Mouse (Mus musculus): Measurements from ENCODE around the gene Tsks. TPM values are rescaled to one million over a fixed set of nuclear protein-coding genes. Genes with fewer than 3 reads are reported as not detected.

The Tsks gene
- not detected in 2 replicates for polyA plus RNA-seq (2015; fragmentation: Nextera tagmentation; extraction: Ambion mirVana)

DNA sequence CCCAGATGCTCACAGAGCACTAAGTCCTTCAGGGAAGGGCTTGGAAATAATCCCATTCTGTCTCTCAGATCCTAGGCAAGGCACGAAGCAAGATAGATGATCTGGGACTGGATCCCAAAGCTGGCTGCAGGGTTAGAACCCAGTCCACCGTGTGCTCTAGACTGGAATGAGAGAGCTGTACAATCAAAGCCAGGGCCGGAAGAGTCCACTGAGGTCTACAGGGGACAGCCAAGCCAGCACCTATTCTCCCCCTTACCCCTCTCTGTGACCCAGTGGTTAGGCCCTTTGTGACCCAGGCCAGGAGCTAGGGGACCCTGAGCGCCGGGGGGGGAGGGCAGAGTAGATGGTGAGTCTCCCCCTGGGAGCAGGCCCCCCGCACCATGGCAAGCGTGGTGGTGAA, at the start of gene Tsks:
TSS of gene Tsks (plus strand) at position 301 of the 400 bp plus-strand sequence.
- 78% methylated on average over 7 of the region's 7 CpGs for WGBS
- Histone ChIP-seq H3K4me3 (no peak within 1 kb of the TSS), H3K27me3 (no peaks in the 10 kb centered on the region), H3K4me2 (replicated peaks) (no peak within 1 kb of the TSS), H3K27ac (replicated peaks) (no peak within 1 kb of the TSS), H3K36me3 (no peaks in the 10 kb centered on the region), H3K9me3 (no peaks in the 10 kb centered on the region), H3K9ac (replicated peaks) (no peak within 1 kb of the TSS), H3K4me1 (no peaks in the 10 kb centered on the region)
- ATAC-seq (replicated peaks): no peak

DNA sequence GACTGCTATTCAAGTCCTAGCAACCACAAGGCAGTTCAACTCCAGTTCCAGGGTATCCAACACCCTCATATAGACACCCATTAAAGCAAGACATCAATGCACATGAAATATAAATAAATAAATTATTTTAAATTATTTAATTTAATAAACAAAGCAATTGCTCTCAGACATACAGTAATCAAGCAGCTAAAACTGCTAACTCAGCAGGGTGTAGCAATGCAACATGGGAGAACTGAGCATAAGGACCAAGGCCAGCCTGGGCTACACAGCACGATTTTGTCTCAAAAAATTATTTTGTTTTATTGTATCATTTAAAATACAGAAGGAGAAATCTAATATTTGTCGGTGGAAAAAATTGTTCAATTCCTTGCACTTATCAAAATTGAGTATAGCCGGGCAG, 48.8 kb upstream of the Tsks start:
- no peak overlapping the region for H3K9ac ChIP-seq (replicated peaks)
- no peaks in the 10 kb centered on the region for H3K27me3 ChIP-seq
- no peak overlapping the region for H3K4me2 ChIP-seq (replicated peaks)
- ATAC-seq (replicated peaks): no peak
- 86% methylated on average over 3 of the region's 3 CpGs for WGBS
- H3K4me3 ChIP-seq: no peak overlapping the region
- H3K27ac ChIP-seq (replicated peaks): peak overlapping the region; percentile 99
- H3K36me3 ChIP-seq: peaks cover 6% of the 10 kb centered on the region; the same call in 1 of the 2 replicates
- peaks cover 76% of the 10 kb centered on the region for H3K4me1 ChIP-seq
- no peaks in the 10 kb centered on the region for H3K9me3 ChIP-seq

DNA sequence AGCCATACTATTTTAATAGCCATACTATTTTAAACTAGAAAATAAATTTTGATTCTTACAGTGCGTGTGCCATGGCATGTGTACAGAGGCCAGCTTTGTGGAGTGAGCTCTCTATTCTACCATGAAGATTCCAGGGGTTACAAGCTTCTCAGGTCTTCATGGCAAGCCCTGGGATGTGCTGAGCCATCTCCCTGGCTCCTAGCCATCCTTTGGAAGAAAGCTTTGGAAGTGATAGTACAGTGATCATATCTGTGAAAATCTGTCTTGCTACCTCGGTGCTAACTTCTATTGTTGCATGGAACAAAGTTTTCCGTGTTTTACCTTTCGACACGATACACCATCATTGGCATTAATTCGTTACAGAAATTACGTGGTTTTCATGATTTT, 47.8 kb upstream of the Tsks start:
- H3K4me1 ChIP-seq: peaks cover 68% of the 10 kb centered on the region
- WGBS: 15% methylated on average over 7 of the region's 7 CpGs
- H3K36me3 ChIP-seq: peaks cover 9% of the 10 kb centered on the region; the same call in 1 of the 2 replicates
- H3K4me3 ChIP-seq: peak overlapping the region; percentile 77
- ATAC-seq (replicated peaks): peak; percentile 14; the same call in 1 of the 2 replicates
- no peaks in the 10 kb centered on the region for H3K27me3 ChIP-seq
- H3K9ac ChIP-seq (replicated peaks): peak overlapping the region; percentile 19; the same call in 1 of the 2 replicates
- H3K9me3 ChIP-seq: no peaks in the 10 kb centered on the region
- peak overlapping the region; percentile 73 for H3K4me2 ChIP-seq (replicated peaks)
- peak overlapping the region; percentile 99 for H3K27ac ChIP-seq (replicated peaks)

DNA sequence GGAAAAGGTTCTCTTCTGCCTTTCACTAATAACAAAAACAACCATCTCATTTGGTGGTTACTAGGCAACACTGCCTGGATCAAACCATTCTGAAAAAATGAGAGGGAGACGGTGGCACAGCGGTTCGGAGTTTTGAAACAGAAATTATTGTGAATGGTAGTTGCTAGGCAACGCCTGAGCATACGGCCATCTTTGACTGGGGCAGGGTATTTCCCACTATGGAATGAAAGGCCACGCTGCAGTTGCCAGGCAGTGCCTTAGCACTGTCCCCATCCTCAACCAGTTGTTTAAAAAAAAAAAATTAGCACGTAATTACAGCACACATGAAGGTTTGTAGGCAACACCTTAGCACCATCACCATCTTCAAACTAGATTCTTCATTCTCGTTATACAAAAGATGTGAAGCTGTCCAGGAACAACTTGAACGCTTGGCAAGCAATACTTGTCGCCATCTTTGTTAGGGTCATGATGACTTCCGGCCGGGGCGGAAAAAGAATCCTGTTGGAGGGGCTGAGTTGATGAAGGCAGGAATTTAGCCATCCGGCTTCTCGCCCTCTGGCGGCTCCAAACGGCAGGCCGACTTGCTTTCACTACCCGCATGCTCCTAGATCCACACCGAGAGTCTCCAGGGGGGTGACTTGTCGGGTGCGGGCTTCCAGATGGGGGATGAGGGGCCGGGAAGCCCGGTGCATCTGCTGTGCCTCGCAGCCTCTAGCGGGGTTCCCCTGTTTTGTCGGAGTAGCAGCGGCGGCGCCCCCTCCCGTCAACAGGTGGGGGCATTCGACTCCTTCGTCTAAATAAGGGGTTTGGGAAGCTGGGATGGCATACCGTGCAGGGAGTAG, 47.2 kb upstream of the Tsks start, which contains the start of gene Fuz:
TSS of gene Fuz (plus strand) at position 487 of the 842 bp plus-strand sequence.
- peak; percentile 77 for ATAC-seq (replicated peaks)
- under 1% methylated on average over 34 of the region's 34 CpGs for WGBS
- H3K27ac ChIP-seq (replicated peaks): peak within 1 kb of the TSS; percentile 99
- H3K4me3 ChIP-seq: peak within 1 kb of the TSS; percentile 77
- no peaks in the 10 kb centered on the region for H3K9me3 ChIP-seq
- peak within 1 kb of the TSS; percentile 73 for H3K4me2 ChIP-seq (replicated peaks)
- peak within 1 kb of the TSS; percentile 72 for H3K9ac ChIP-seq (replicated peaks)
- H3K27me3 ChIP-seq: no peaks in the 10 kb centered on the region
- peaks cover 14% of the 10 kb centered on the region; the same call in 1 of the 2 replicates for H3K36me3 ChIP-seq
- peaks cover 62% of the 10 kb centered on the region for H3K4me1 ChIP-seq

DNA sequence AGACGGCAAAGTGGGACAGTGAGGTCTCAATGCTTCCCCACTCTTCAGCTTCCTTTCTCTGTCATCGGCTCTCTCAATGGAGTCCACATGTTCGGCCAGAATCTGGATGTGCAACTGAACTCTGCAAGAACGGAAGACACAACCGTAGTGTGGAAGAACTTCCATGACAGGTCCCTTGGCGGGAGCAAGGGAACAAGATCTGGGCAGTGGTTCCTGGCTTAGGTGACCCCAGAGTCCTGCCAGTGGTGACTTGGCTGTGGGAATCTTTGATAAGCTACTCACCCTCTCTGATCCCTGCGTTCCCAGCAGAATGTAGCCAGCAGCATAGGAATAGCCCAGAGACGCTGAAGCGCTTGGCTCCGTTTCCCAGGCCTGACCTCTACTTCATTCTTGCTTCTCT, 46.5 kb upstream of the Tsks start:
- WGBS: 23% methylated on average over 10 of the region's 10 CpGs
- Histone ChIP-seq H3K27me3 (no peaks in the 10 kb centered on the region), H3K4me1 (peaks cover 62% of the 10 kb centered on the region), H3K27ac (replicated peaks) (peak overlapping the region; percentile 99), H3K4me3 (peak overlapping the region; percentile 77), H3K36me3 (peaks cover 16% of the 10 kb centered on the region; the same call in 1 of the 2 replicates), H3K4me2 (replicated peaks) (peak overlapping the region; percentile 73), H3K9ac (replicated peaks) (peak overlapping the region; percentile 72), H3K9me3 (no peaks in the 10 kb centered on the region)
- ATAC-seq (replicated peaks): no peak

DNA sequence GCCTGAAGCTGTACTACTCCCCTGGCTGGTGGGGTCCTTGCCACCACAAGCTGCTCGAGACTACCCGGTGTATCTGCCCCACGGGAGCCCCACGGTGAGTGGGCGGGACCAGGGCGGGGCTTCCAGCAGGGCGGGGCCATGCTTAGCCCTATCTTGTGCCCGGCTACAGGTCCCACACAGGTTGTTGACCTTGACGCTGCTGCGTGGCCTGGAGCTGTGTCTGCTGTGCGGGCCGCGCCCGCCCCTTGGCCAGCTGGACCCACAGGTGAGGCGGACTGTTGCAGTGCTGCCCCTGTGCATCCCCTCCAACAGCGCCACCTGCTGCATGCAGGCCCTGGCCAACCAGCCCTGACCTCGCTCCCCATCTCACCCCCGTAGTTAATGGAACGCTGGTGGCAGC, 44.4 kb upstream of the Tsks start:
- Histone ChIP-seq H3K4me2 (replicated peaks) (no peak overlapping the region), H3K4me3 (no peak overlapping the region), H3K27me3 (no peaks in the 10 kb centered on the region), H3K9ac (replicated peaks) (no peak overlapping the region), H3K36me3 (peaks cover 28% of the 10 kb centered on the region), H3K4me1 (peaks cover 56% of the 10 kb centered on the region), H3K27ac (replicated peaks) (no peak overlapping the region), H3K9me3 (no peaks in the 10 kb centered on the region)
- WGBS: 37% methylated on average over 19 of the region's 19 CpGs
- ATAC-seq (replicated peaks): no peak

DNA sequence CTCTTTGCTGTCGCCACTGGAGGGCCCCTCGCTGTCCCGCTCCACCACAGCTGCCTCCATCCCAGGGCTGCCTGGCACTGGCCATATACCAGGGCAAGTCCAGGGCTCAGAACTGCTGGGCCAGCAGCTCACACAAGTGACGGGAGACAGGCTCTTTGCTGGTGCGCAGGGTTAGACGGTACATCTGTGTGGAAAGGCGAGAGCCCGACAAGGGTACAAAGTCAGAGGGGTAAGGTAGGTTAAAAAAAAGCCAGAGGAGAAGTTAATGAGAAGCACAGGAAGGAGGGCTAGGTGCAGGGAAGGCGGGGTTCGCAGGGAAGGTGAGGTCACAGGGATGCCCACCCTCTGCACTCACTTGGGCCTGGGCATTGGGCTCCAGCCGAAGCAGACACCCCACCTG, 42.4 kb upstream of the Tsks start:
- no peak overlapping the region for H3K9ac ChIP-seq (replicated peaks)
- 84% methylated on average over 11 of the region's 11 CpGs for WGBS
- no peak overlapping the region for H3K4me3 ChIP-seq
- no peaks in the 10 kb centered on the region for H3K27me3 ChIP-seq
- H3K4me2 ChIP-seq (replicated peaks): no peak overlapping the region
- peaks cover 48% of the 10 kb centered on the region for H3K36me3 ChIP-seq
- H3K4me1 ChIP-seq: peaks cover 39% of the 10 kb centered on the region
- H3K27ac ChIP-seq (replicated peaks): 0 out of 2 replicates have a peak overlapping the region, but pooled peaks have one; percentile 37
- no peaks in the 10 kb centered on the region for H3K9me3 ChIP-seq
- no peak for ATAC-seq (replicated peaks)

DNA sequence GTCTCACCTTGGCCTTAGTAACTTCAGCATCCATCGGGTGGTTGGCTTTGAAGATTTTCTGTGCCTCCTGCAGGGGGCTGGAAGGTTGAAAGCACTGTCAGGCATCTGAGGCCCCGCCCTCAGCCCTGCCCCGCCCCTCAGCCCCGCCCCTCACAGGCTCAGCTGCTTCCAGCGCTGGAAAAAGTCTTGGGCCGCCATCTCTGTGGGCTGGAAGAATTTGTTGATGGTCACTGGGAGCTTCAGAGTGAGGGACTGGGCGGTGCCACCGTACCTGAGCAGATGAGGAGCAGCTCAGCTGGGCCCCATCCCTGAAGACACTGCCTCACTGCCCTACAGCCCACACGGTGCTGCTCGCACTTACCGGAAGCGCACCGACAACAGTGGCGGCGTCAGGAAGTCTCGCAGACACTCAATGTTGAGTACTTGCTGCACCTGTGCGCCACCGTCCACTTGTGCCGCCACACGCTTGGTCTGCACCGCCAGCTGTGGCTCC, 41.7 kb upstream of the Tsks start:
- Histone ChIP-seq H3K36me3 (peaks cover 55% of the 10 kb centered on the region), H3K27ac (replicated peaks) (peak overlapping the region; percentile 37)

DNA sequence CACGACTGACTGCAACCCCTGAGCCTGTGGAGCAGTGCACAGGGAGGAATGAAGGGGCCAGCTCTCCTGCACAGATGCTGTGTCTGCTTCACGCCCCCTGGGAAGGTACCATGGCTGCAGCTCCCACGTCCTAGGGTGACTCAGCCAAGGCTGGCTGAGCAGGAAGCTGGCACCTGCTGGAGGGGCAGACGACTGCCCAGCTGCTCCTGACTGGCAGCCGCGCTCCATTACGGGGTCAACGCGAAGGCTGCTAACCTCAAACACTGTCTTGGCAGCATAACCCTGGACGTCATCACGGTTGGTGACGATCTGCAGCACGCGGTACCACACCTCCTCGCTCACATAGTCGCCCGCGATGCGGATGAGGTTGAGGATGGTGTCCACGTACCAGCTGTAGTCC, 37.6 kb upstream of the Tsks start:
- H3K4me3 ChIP-seq: no peak overlapping the region
- H3K9me3 ChIP-seq: no peaks in the 10 kb centered on the region
- ATAC-seq (replicated peaks): no peak
- WGBS: 94% methylated on average over 20 of the region's 20 CpGs
- no peak overlapping the region for H3K27ac ChIP-seq (replicated peaks)
- no peaks in the 10 kb centered on the region for H3K27me3 ChIP-seq
- H3K36me3 ChIP-seq: peaks cover 84% of the 10 kb centered on the region
- no peak overlapping the region for H3K9ac ChIP-seq (replicated peaks)
- peaks cover 11% of the 10 kb centered on the region for H3K4me1 ChIP-seq
- H3K4me2 ChIP-seq (replicated peaks): no peak overlapping the region

More for the DNA sequence above, 41.7 kb upstream of the Tsks start:
- H3K9me3 ChIP-seq: no peaks in the 10 kb centered on the region
- peak; percentile 24; the same call in 1 of the 2 replicates for ATAC-seq (replicated peaks)
- peak overlapping the region; percentile 36 for H3K4me2 ChIP-seq (replicated peaks)
- 12% methylated on average over 21 of the region's 21 CpGs for WGBS
- H3K27me3 ChIP-seq: no peaks in the 10 kb centered on the region
- H3K9ac ChIP-seq (replicated peaks): no peak overlapping the region
- H3K4me1 ChIP-seq: peaks cover 36% of the 10 kb centered on the region
- H3K4me3 ChIP-seq: 0 out of 2 replicates have a peak overlapping the region, but pooled peaks have one; percentile 19

DNA sequence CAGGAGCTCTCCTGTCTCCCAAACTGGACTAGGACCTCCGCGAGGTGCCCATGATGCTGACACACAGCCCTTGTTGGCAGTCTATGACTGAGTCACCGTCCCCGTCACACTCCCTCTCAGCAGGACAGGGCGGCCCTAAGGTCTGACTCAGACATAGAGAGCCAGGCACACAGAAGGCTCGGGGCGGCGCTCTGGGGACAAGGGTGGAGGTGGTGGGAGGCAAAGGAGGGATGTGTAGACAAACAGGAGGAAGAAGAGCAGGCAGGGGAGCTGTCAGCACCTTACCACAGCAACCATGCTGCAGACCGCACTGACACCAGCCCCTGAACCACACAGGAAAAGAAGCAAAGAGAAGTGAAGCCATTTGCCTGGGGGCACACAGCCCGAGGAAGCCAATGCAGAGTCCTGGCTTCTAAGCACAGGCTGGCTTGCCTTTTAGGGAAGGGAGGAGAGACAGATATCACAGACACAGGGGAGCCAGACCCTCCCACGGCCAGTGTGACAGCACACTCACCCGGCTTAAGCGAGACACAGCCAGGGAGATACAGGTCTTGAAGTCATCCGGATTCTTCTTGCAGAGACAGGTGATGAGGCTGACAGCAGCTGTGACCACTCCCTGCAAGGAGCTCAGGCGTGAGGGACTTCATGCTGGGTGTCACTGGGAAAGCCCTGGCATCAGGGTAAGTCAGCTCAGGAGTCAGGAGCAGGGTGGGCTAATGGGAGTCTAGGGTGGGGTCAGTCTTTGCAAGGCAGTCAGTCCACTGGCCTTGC, 34.1 kb upstream of the Tsks start:
- Histone ChIP-seq H3K9ac (replicated peaks) (no peak overlapping the region), H3K36me3 (peaks cover 87% of the 10 kb centered on the region)
- WGBS: 93% methylated on average over 15 of the region's 15 CpGs

DNA sequence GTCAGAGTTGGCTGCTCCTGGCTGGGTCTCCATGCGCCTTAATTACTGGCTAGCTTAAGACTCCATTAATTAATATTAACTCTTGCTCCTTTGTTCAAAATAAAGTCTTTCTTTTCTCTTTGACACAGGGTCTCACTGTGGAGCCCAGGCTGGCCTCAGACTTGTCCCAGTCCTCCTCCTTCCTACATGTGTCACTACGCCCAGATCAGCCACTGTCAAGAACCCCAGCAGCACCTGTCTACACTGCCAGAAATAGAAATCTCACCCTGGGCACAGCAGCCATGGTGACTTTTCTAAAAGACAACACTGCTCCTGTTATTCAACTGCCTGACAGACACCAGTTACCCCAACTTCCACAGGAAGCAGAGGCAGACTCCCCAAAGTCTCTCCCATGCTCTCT, 28.6 kb upstream of the Tsks start:
- H3K9me3 ChIP-seq: no peaks in the 10 kb centered on the region
- H3K4me2 ChIP-seq (replicated peaks): no peak overlapping the region
- H3K9ac ChIP-seq (replicated peaks): no peak overlapping the region
- ATAC-seq (replicated peaks): no peak
- H3K4me1 ChIP-seq: no peaks in the 10 kb centered on the region
- 73% methylated on average over 2 of the region's 2 CpGs for WGBS
- H3K27ac ChIP-seq (replicated peaks): no peak overlapping the region
- no peak overlapping the region for H3K4me3 ChIP-seq
- no peaks in the 10 kb centered on the region for H3K27me3 ChIP-seq
- H3K36me3 ChIP-seq: peaks cover 57% of the 10 kb centered on the region

More for the DNA sequence above, 34.1 kb upstream of the Tsks start:
- Histone ChIP-seq H3K27ac (replicated peaks) (no peak overlapping the region), H3K9me3 (no peaks in the 10 kb centered on the region), H3K27me3 (no peaks in the 10 kb centered on the region), H3K4me1 (no peaks in the 10 kb centered on the region), H3K4me2 (replicated peaks) (no peak overlapping the region), H3K4me3 (no peak overlapping the region)
- no peak for ATAC-seq (replicated peaks)

DNA sequence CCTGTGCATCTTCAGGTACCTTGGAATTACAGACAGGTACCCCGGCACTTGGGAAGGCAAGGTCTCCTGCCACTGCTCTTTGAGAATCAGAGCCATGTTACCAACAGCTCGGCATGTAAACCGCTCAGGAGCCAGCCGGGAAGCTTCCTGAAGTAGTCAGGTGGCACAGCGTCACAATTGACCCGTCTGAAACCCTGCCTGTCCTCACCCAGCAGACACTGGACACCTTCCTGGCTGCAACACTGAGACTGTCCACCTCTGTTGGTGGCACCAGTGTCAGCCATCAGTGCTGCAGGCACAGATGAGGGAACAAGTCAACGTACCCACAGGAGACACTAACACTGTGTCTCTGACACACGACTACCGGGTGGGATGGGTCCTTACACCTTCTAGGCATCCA, 27.7 kb upstream of the Tsks start:
- no peaks in the 10 kb centered on the region for H3K4me1 ChIP-seq
- no peak overlapping the region for H3K9ac ChIP-seq (replicated peaks)
- H3K4me3 ChIP-seq: no peak overlapping the region
- peaks cover 52% of the 10 kb centered on the region for H3K36me3 ChIP-seq
- H3K27ac ChIP-seq (replicated peaks): no peak overlapping the region
- 93% methylated on average over 9 of the region's 9 CpGs for WGBS
- no peaks in the 10 kb centered on the region for H3K9me3 ChIP-seq
- H3K4me2 ChIP-seq (replicated peaks): no peak overlapping the region
- no peak for ATAC-seq (replicated peaks)
- H3K27me3 ChIP-seq: no peaks in the 10 kb centered on the region
